Mouse (Mus musculus) spleen, adult 2 months (tissue): ENCODE measurements around the gene Ctla4. TPM values are rescaled to one million over a fixed set of nuclear protein-coding genes. Genes with fewer than 3 reads are reported as not detected.

Experiments used
- DNase-seq, 2 experiments: peaks; one replicate each; pipeline versions ENCODE4 v3.0.0 to v3.0.0-alpha.2; 2012 to 2021; ENCODE audit warnings: low spot score in 2 of 2, low read depth in 1 of 2
- H3K27ac ChIP-seq: fragments of 200-500 bp; 2 replicates; pipeline ENCODE4 v1.5.1; 2012; ENCODE audit warnings: low read length, inconsistent platforms; ENCODE audit not compliant: insufficient read depth
- H3K27me3 ChIP-seq: fragments of 200-500 bp; 2 replicates; pipeline ENCODE4 v1.6.1; 2012; ENCODE audit warnings: mild to moderate bottlenecking, moderate library complexity, low read length, inconsistent platforms; ENCODE audit not compliant: control insufficient read depth, insufficient read depth
- H3K36me3 ChIP-seq: fragments of 200-500 bp; 2 replicates; pipeline ENCODE4 v1.6.1; 2012; ENCODE audit warnings: mild to moderate bottlenecking, low read length, inconsistent platforms; ENCODE audit not compliant: control insufficient read depth, insufficient read depth
- H3K4me1 ChIP-seq: fragments of 200-500 bp; 2 replicates; pipeline ENCODE4 v1.6.1; 2011; ENCODE audit warnings: inconsistent platforms; ENCODE audit not compliant: control insufficient read depth, insufficient read depth, insufficient read length
- H3K4me3 ChIP-seq: fragments of 200-500 bp; 2 replicates; pipeline ENCODE4 v1.5.1; 2011; ENCODE audit warnings: mild to moderate bottlenecking, inconsistent platforms; ENCODE audit not compliant: insufficient read depth, insufficient read length; ENCODE audit errors: extremely low read depth
- CTCF ChIP-seq: fragments of 200-500 bp; IDR thresholded peaks from 2 replicates; pipeline ENCODE4 v1.5.1; 2011; ENCODE audit warnings: mild to moderate bottlenecking, inconsistent platforms; ENCODE audit not compliant: insufficient read depth, insufficient read length, insufficient replicate concordance; ENCODE audit errors: extremely low read depth
- POLR2A ChIP-seq: fragments of 200-500 bp; IDR thresholded peaks from 2 replicates; pipeline ENCODE4 v1.6.1; 2011; ENCODE audit warnings: low read depth, low read length, inconsistent platforms
- WGBS: fragments of 180-500 bp; shearing (Covaris S2); methylation state at CpG from one replicate; pipeline ENCODE4 v1.1.7; 2018; 5-methylcytosine and 5-hydroxymethylcytosine counted together
- polyA plus RNA-seq: library from polyadenylated mRNA; depleted of rRNA; stranded (reverse); fragments of >200 nt; gene quantifications from 2 replicates; pipeline ENCODE4 v1.2.3, GENCODE M21; 2012

The Ctla4 gene
- polyA plus RNA-seq, 1 experiment, result 2.7 TPM

DNA sequence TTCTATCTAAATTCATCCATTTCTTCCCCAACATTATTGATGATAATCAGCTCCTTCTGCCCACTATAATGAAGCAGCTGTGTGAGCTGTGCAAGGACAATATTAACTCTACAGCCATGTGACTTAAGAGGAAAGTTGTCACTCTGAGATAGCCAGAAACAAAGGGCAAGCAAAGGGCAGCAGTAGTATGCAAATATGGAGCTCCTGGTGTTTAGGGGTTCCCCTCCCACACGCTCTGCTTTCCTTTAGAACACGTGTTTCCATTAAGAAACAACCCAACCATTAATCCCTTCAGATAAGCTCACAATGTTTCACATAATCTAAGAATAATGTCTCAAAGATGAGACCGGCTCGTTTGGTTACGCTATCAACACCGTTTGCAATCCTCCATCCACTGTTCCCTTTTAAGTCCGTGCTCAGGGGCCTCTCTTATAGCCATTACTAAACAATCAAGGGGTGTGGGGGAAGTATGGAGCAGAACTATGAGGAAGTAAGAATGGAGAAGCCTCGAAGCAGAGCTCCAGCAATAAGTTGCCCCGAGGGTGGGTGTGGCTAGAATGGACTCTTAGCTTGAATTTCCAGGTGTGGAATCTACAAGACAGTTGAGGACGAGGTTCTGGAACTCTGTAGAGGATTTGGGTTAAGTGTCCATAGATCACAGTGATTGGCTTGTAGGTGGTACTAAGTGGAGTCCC is 34.6 kb upstream of the Ctla4 start:
- H3K27me3 ChIP-seq, result no peaks in the 10 kb centered on the region
- DNase-seq, result no peak
- peaks cover 7% of the 10 kb centered on the region; the same call in 1 of the 2 replicates for H3K4me1 ChIP-seq
- no peak overlapping the region for H3K4me3 ChIP-seq
- 48% methylated on average over 10 of the region's 10 CpGs for WGBS
- TF ChIP-seq CTCF (no peak), POLR2A (no peak)
- H3K27ac ChIP-seq, result no peak overlapping the region
- no peaks in the 10 kb centered on the region for H3K36me3 ChIP-seq

DNA sequence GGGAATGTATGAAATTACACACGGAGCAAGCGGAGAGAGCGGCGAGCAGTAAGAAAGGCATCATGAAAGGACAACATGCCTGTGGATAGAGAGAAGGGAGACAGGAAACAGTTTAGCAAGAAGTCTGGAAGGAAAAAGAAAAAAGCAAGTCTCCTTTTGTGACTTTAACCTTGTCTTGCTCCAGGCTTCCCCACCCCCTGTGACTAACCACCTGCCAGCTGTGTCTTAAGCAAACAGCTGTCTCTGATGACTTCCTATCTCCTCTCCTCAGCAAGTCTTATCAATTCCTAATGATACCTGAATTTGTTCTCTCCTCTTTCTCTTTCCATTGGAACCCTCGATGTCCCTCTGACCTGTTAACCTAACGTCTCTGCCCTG is 34.0 kb upstream of the Ctla4 start:
- Histone ChIP-seq H3K27ac (no peak overlapping the region), H3K27me3 (no peaks in the 10 kb centered on the region), H3K4me3 (no peak overlapping the region), H3K36me3 (no peaks in the 10 kb centered on the region), H3K4me1 (peaks cover 12% of the 10 kb centered on the region; the same call in 1 of the 2 replicates)
- TF ChIP-seq POLR2A (no peak), CTCF (no peak)
- no peak for DNase-seq
- 89% methylated on average over 6 of the region's 6 CpGs for WGBS

DNA sequence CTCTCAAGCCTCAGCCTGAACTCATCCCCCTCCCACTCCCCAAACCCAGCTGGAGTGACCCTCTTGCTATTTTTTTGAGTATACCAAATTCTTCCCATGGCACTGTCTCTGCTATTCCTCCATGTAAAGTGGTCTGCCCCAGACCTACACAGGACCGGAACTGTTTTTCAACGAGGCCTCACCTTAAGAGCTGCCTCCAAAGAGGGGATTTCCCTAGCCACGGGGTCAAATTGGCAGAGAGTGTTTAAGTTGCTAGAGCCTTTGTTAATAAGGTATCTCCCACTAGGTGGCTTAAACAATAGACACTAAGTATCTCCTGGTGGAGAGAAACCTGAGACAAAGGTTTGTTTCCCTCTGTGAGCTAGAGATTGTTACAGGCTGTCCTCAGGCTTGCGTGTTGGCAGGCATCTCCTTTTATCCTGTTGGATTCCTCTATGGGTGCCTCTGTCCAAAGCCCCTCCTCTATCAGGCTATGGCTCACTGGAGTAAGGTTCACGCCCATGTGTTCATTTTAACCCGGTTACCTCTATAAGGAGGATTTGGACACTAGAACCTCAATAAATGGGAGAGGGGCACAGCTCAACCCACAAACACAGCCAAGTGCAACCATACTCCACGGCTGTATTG is 33.4 kb upstream of the Ctla4 start:
- Histone ChIP-seq H3K36me3 (no peaks in the 10 kb centered on the region), H3K4me1 (peaks cover 16% of the 10 kb centered on the region; the same call in 1 of the 2 replicates), H3K27me3 (no peaks in the 10 kb centered on the region), H3K4me3 (no peak overlapping the region), H3K27ac (no peak overlapping the region)
- no peak for TF ChIP-seq CTCF
- TF ChIP-seq POLR2A, result no peak
- WGBS, result 60% methylated on average over 7 of the region's 7 CpGs
- DNase-seq, result peak in 1 of 2 experiments; percentile 29

- no peak overlapping the region for H3K4me3 ChIP-seq
- TF ChIP-seq CTCF (no peak), POLR2A (no peak)
- H3K36me3 ChIP-seq, result no peaks in the 10 kb centered on the region
- no peak for DNase-seq
- WGBS, result 87% methylated on average over 5 of the region's 5 CpGs
- H3K27me3 ChIP-seq, result no peaks in the 10 kb centered on the region
- peaks cover 16% of the 10 kb centered on the region; the same call in 1 of the 2 replicates for H3K4me1 ChIP-seq
- no peak overlapping the region for H3K27ac ChIP-seq
These were observed 32.8 kb upstream of the Ctla4 start for GRCm38 (mm10) chr1:60853991-60854390.

DNA sequence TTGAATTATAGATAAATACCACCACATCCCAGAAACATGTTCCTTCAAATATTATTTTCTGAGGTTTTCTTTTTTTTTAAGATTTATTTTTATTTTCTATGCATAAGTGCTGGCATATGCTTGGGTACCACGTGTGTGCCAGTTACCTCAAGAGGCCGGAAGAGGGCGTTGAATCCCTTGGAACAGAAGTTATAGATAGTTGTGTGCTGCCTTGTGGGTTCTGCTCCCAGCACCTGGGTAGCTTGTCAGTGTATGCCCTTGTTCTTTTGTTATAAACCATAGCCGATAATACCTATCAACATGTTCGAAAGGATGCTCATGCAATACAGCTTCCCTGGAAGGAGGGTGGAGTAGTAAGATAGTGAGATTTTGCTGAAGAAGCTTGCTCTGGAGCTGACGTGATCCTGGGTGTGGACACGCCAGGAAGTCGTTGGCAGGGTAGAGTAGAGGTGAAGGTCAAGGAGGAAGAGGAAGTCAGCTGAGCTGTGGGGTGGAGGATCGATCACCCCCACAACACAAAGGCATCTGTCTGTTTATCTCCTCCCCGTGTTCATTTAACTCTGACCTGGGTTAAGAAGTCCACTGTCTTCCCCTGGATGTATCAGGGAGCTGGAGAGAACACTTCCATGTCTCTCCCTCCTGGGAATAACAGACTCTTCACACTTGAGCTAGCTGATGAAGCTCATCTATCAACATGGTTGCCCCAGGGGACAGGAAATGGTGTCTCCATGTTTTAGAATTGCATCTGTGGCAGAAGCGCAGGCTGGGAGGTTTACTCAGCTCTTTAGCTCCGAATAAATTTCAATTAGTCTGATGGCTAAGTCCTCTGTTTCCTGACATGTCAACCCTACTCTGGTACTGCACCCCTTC is 29.2 kb upstream of the Ctla4 start:
- TF ChIP-seq POLR2A, result no peak
- H3K4me1 ChIP-seq, result peaks cover 14% of the 10 kb centered on the region; the same call in 1 of the 2 replicates
- DNase-seq, result no peak
- H3K4me3 ChIP-seq, result no peak overlapping the region
- 56% methylated on average over 12 of the region's 12 CpGs for WGBS
- no peak overlapping the region for H3K27ac ChIP-seq
- no peaks in the 10 kb centered on the region for H3K36me3 ChIP-seq
- no peaks in the 10 kb centered on the region for H3K27me3 ChIP-seq

DNA sequence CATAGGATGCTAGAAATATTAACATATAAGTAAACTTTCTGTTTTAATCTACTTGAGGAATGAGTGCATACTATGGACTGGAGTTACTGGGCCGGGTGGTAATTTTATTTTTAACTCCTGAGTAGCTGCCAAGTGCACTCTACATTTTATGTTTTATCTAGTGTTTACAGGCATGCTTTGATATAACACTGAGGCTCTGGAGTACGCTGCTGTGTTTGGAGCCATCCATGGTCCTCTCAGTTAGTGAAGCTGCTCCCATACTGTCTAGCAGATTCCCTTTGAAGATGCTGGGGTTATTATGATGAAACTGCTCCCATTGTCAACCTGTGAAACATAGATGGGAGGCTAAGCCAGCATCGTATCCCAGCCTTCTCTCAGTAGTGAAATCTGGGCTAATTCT is 27.6 kb upstream of the Ctla4 start:
- peaks cover 8% of the 10 kb centered on the region; the same call in 1 of the 2 replicates for H3K4me1 ChIP-seq
- H3K27me3 ChIP-seq, result no peaks in the 10 kb centered on the region
- no peak for DNase-seq
- 79% methylated on average over 3 of the region's 3 CpGs for WGBS
- TF ChIP-seq CTCF (no peak), POLR2A (no peak)
- no peak overlapping the region for H3K27ac ChIP-seq
- H3K4me3 ChIP-seq, result no peak overlapping the region
- H3K36me3 ChIP-seq, result no peaks in the 10 kb centered on the region
